Comparison of ENCODE assay signal across 23 mouse cellular contexts in genomic region chr3:15129729-15130369, GRCm38 (mm10).
DNase-seq lines count a peak whose midpoint lies in the region; ATAC-seq and TF ChIP-seq lines count a peak whose summit lies in the region.
"Had no signal": no experiment of that assay in that cellular context is flagged by ENCODE, and none has a peak within 500 bp of the region (broad histone marks: within the 10 kb centered on the region; RNA-seq: fewer than 3 reads in every experiment).

No protein-coding gene starts in this region.

- no peak for TF ChIP-seq POLR2A in CH12.LX (IDR thresholded peaks at IDR 0.05; ENCODE audit: low read depth, low read length)

- WGBS in liver, postnatal 0 days (ENCODE audit: insufficient replicate concordance), result 78% methylated on average over 9 of the region's 9 CpGs
- WGBS in liver, embryonic 12.5 days (ENCODE audit: insufficient replicate concordance), result 71% methylated on average over 9 of the region's 9 CpGs

- H3K27me3 ChIP-seq in liver, postnatal 0 days (ENCODE audit: insufficient read depth, low read length), result no peaks in the 10 kb centered on the region
- no peaks in the 10 kb centered on the region for H3K27me3 ChIP-seq in liver, embryonic 12.5 days (replicated peaks)
- no peaks in the 10 kb centered on the region for H3K27me3 ChIP-seq in CH12.LX (replicated peaks)
- H3K27me3 ChIP-seq: heart, embryonic 15.5 days; hindbrain, embryonic 13.5 days had no signal

- H3K4me2 ChIP-seq in liver, postnatal 0 days (ENCODE audit: low read depth, low read length), result no peak overlapping the region
- no peak overlapping the region for H3K4me2 ChIP-seq in liver, embryonic 12.5 days
- no peak overlapping the region for H3K4me2 ChIP-seq in CH12.LX (ENCODE audit: insufficient read depth, low read depth, poor library complexity, severe bottlenecking)
- H3K4me2 ChIP-seq: heart, embryonic 11.5 days; heart, embryonic 15.5 days; hindbrain, embryonic 13.5 days had no signal

- no peak overlapping the region for H3K27ac ChIP-seq in liver, postnatal 0 days (ENCODE audit: low read depth)
- no peak overlapping the region for H3K27ac ChIP-seq in liver, embryonic 12.5 days
- no peak overlapping the region for H3K27ac ChIP-seq in CH12.LX (ENCODE audit: insufficient read depth, low read depth)
- H3K27ac ChIP-seq: embryonic facial prominence, embryonic 10.5 days; heart, adult 2 months; heart, embryonic 15.5 days; hindbrain, embryonic 13.5 days; hindbrain, postnatal 0 days had no signal

- TF ChIP-seq EP300 in liver, postnatal 0 days (IDR thresholded peaks at IDR 0.05; ENCODE audit: low read depth), result no peak
- no peak for TF ChIP-seq EP300 in CH12.LX (IDR thresholded peaks at IDR 0.05; ENCODE audit: low read length)

- no peaks in the 10 kb centered on the region for H3K36me3 ChIP-seq in liver, postnatal 0 days (replicated peaks; ENCODE audit: insufficient read depth, low read length)
- H3K36me3 ChIP-seq in liver, embryonic 12.5 days, result no peaks in the 10 kb centered on the region
- H3K36me3 ChIP-seq in CH12.LX (replicated peaks in 1 of 2; ENCODE audit: control insufficient read depth in 1 of 2, insufficient read depth in 1 of 2, low read length in 1 of 2), result no peaks in the 10 kb centered on the region
- H3K36me3 ChIP-seq: embryonic facial prominence, embryonic 10.5 days; heart, embryonic 15.5 days; hindbrain, embryonic 13.5 days had no signal

- dilution Hi-C loops in CH12.LX (cut with MboI; ENCODE audit: extremely low pct_ligation_motif_present, extremely low pct_unique_long_range_greater_than_20kb, low sequenced_read_pairs), result no loop called here

- no peak for TF ChIP-seq RAD21 in CH12.LX (IDR thresholded peaks at IDR 0.05; ENCODE audit: low read depth, low read length)

- no peak overlapping the region for H3K9ac ChIP-seq in liver, postnatal 0 days (replicated peaks)
- H3K9ac ChIP-seq in liver, embryonic 12.5 days, result no peak overlapping the region
- H3K9ac ChIP-seq in CH12.LX (ENCODE audit: insufficient read depth, low read depth), result no peak overlapping the region
- H3K9ac ChIP-seq: heart, embryonic 15.5 days; hindbrain, embryonic 13.5 days had no signal

- no peak for TF ChIP-seq CTCF in liver, postnatal 0 days (IDR thresholded peaks at IDR 0.05; ENCODE audit: low read depth)
- no peak for TF ChIP-seq CTCF in CH12.LX (conservative IDR thresholded peaks at IDR 0.05 in 1 of 2, IDR thresholded peaks at IDR 0.05 in 1 of 2; ENCODE audit: low read depth in 2 of 2, low read length in 2 of 2)

- H3K9me3 ChIP-seq in liver, postnatal 0 days (ENCODE audit: low read length), result no peaks in the 10 kb centered on the region
- H3K9me3 ChIP-seq in liver, embryonic 12.5 days (replicated peaks), result no peaks in the 10 kb centered on the region
- H3K9me3 ChIP-seq in CH12.LX (replicated peaks; ENCODE audit: low read length), result no peaks in the 10 kb centered on the region
- H3K9me3 ChIP-seq: embryonic facial prominence, embryonic 10.5 days; heart, embryonic 15.5 days; hindbrain, embryonic 13.5 days had no signal

- H3K4me3 ChIP-seq in liver, postnatal 0 days (ENCODE audit: low read depth, low read length), result no peak overlapping the region
- no peak overlapping the region for H3K4me3 ChIP-seq in liver, embryonic 12.5 days
- no peak overlapping the region for H3K4me3 ChIP-seq in CH12.LX (replicated peaks in 1 of 3; ENCODE audit: low read depth in 2 of 3, low read length in 2 of 3, poor library complexity in 1 of 3)
- H3K4me3 ChIP-seq: embryonic facial prominence, embryonic 10.5 days; heart, adult 2 months; heart, embryonic 15.5 days; hindbrain, embryonic 13.5 days had no signal

- no peaks in the 10 kb centered on the region for H3K79me2 ChIP-seq in CH12.LX (replicated peaks; ENCODE audit: control insufficient read depth, extremely low read depth, insufficient read depth, poor library complexity, severe bottlenecking)

- peaks cover 10% of the 10 kb centered on the region for H3K4me1 ChIP-seq in liver, postnatal 0 days (ENCODE audit: insufficient read depth)
- no peaks in the 10 kb centered on the region for H3K4me1 ChIP-seq in liver, embryonic 12.5 days
- peaks cover 5 to 9% of the 10 kb centered on the region in 2 experiments; a peak in 2 of 4 replicates for H3K4me1 ChIP-seq in CH12.LX (ENCODE audit: control insufficient read depth in 1 of 2, insufficient read depth in 2 of 2)
- H3K4me1 ChIP-seq: embryonic facial prominence, embryonic 10.5 days; heart, embryonic 15.5 days; hindbrain, embryonic 13.5 days had no signal

- no peak for DNase-seq in liver, postnatal 0 days
- DNase-seq in A20 (ENCODE audit: low read depth, low spot score), result peak; percentile 27
- DNase-seq in CH12.LX (ENCODE audit: extremely low read depth), result peak; percentile 21
- no peak for DNase-seq in adrenal gland, postnatal 4 days (ENCODE audit: low spot score in 2 of 2)
- DNase-seq: adrenal gland, postnatal 14 days; B cell, adult 2 months; cerebellum, adult 11 months; cerebellum, adult 8-10 months; cerebellum, postnatal 25 days; gastrocnemius, postnatal 10 days; heart, adult 2 months; heart, postnatal 14 days; kidney, adult 11 months had no signal

- in situ Hi-C loops in CH12.LX (cut with MboI; ENCODE audit: low pct_ligation_motif_present, low pct_unique_long_range_greater_than_20kb, low sequenced_read_pairs), result no loop called here

- ATAC-seq in liver, postnatal 0 days, result peak; percentile 31; the same call in 1 of the 2 replicates
- no peak for ATAC-seq in liver, embryonic 12.5 days
- peak; percentile 61 for ATAC-seq in megakaryocyte, adult 5-6 weeks (ENCODE audit: poor library complexity, severe bottlenecking)
- no peak for ATAC-seq in frontal cortex, adult (ENCODE audit: low TSS enrichment)
- ATAC-seq: activated CD4-positive, CD25-positive, alpha-beta regulatory T cell, adult 4 months; CD4-positive, CD25-positive, alpha-beta regulatory T cell, adult 4 months; hindbrain, postnatal 0 days had no signal

TF ChIP-seq in CH12.LX, 34 proteins besides CTCF, POLR2A, EP300 and RAD21:
- 0 out of 2 replicates have a peak, but pooled peaks have one; percentile 16 for TF ChIP-seq BHLHE40 (IDR thresholded peaks at IDR 0.05; ENCODE audit: low read depth, low read length)
- no peak for TF ChIP-seq POLR2AphosphoS2 (IDR thresholded peaks at IDR 0.05; ENCODE audit: low read depth, low read length)

Comparison
In these comparisons a context has a peak if more than half of its experiments do, and no peak if none do; other contexts are left out.
1. ATAC-seq: peak in liver, postnatal 0 days (single experiment) and megakaryocyte, adult 5-6 weeks (single experiment); none in liver, embryonic 12.5 days (single experiment) and frontal cortex, adult (single experiment).
2. DNase-seq: peak in A20 (single experiment) and CH12.LX (single experiment); none in liver, postnatal 0 days (single experiment) and adrenal gland, postnatal 4 days (0 of 2).